Mouse (Mus musculus): ENCODE results near the gene Catsper4.

GRCm38 (mm10) chr4:134250116-134250929, 23.1 kb upstream of the Catsper4 start:
- no peak for TF ChIP-seq POLR2A (IDR thresholded peaks at IDR 0.05; ENCODE audit: insufficient read depth, low read length)
- TF ChIP-seq CTCF (IDR thresholded peaks at IDR 0.05; ENCODE audit: low read depth, low read length) = no peak

All from ES-Bruce4 (cell line).